Mouse (Mus musculus) kidney, embryonic 16.5 days (tissue): ENCODE measurements around the gene Gm44973. TPM values are rescaled to one million over a fixed set of nuclear protein-coding genes. Genes with fewer than 3 reads are reported as not detected.
"Not testable (repeated sequence)": the region's sequence is repeated elsewhere in the genome, so short reads cannot be mapped to it uniquely, and the experiment has no call there.

Experiments
- ATAC-seq: fragments of 200-750 bp; cut with Nextera tagmentation; 2 replicates; pipeline ENCODE4 v1.8.0; 2017; ENCODE audit warnings: moderate TSS enrichment; ENCODE audit not compliant: low FRiP score, low TSS enrichment
- H3K27ac ChIP-seq: fragments of 300-500 bp; sonication (generic); 2 replicates; pipeline ENCODE4 v1.5.1; 2014; ENCODE audit warnings: low read length
- H3K27me3 ChIP-seq: fragments of 300-500 bp; sonication (generic); 2 replicates; pipeline ENCODE4 v1.6.1; 2014; ENCODE audit warnings: low read length, control low read depth, mixed read lengths; ENCODE audit not compliant: insufficient read depth
- H3K36me3 ChIP-seq: fragments of 300-500 bp; sonication (generic); 2 replicates; pipeline ENCODE4 v1.6.1; 2014; ENCODE audit warnings: low read length, control low read depth, mixed read lengths; ENCODE audit not compliant: insufficient read depth
- H3K4me1 ChIP-seq: fragments of 300-500 bp; sonication (generic); 2 replicates; pipeline ENCODE4 v1.6.1; 2014; ENCODE audit warnings: low read length, control low read depth, mixed read lengths; ENCODE audit not compliant: insufficient read depth
- H3K4me2 ChIP-seq: fragments of 300-500 bp; sonication (generic); replicated peaks from 2 replicates; pipeline ENCODE4 v1.6.1; 2014; ENCODE audit warnings: low read depth, low read length
- H3K4me3 ChIP-seq: fragments of 300-500 bp; sonication (generic); 2 replicates; pipeline ENCODE4 v1.5.1; 2014; ENCODE audit warnings: mild to moderate bottlenecking, low read length
- H3K9ac ChIP-seq: fragments of 300-500 bp; sonication (generic); replicated peaks from 2 replicates; pipeline ENCODE4 v1.6.1; 2014; ENCODE audit warnings: low read length
- H3K9me3 ChIP-seq: fragments of 300-500 bp; sonication (generic); 2 replicates; pipeline ENCODE4 v1.6.1; 2016; ENCODE audit warnings: low read length, control low read depth
- WGBS: fragments of 180-500 bp; shearing (Covaris S2); extraction: QIAGEN DNeasy Blood & Tissue Kit; methylation state at CpG from one replicate; pipeline ENCODE4 v1.1.7; 2014; 5-methylcytosine and 5-hydroxymethylcytosine counted together
- polyA plus RNA-seq: library from polyadenylated mRNA; unstranded; fragments of >200 nt; fragmentation: Nextera tagmentation; extraction: Ambion mirVana; gene quantifications from 2 replicates; pipeline ENCODE4 v1.2.1, GENCODE M21; 2015

Gm44973 gene
- polyA plus RNA-seq, 1 experiment from 2014 or later: 1.9 TPM

DNA sequence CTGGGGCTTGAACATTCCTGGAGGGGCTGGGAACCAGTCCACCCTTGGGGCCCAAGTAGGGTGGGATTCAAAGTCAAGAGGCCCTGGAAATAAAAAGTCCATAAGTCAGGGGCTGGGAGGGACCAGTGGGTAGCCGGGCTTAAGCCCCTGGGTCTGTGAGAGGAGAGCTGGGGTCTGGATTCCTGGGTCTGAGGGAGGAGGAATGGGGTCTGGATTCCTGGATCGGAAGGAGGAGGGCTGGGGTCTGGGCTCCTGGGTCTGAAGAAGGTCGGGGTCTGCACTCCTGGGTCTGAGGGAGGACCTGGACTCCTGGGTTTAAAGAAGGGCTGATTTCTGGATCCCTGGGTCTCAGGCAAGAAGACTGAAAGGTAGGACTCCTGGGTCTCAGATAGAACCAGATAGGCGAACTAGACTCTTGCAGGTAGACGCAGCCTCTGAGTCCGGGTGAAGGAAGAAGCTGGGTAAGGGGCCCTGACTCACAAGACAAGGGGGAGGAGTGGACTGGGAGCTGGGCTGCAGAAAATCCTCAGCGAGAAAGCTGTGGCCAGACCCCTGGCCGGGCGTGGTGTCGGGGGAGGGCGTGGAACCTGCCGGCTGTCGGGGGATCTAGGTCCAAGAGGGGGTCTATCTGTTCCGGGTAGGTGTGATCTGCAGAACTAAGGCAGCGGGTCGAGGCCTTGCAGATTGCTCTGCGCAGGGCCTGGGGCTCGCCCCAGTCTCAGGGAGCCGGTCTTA is 19.9 kb upstream of the Gm44973 start:
- peak; percentile 33 for ATAC-seq

DNA sequence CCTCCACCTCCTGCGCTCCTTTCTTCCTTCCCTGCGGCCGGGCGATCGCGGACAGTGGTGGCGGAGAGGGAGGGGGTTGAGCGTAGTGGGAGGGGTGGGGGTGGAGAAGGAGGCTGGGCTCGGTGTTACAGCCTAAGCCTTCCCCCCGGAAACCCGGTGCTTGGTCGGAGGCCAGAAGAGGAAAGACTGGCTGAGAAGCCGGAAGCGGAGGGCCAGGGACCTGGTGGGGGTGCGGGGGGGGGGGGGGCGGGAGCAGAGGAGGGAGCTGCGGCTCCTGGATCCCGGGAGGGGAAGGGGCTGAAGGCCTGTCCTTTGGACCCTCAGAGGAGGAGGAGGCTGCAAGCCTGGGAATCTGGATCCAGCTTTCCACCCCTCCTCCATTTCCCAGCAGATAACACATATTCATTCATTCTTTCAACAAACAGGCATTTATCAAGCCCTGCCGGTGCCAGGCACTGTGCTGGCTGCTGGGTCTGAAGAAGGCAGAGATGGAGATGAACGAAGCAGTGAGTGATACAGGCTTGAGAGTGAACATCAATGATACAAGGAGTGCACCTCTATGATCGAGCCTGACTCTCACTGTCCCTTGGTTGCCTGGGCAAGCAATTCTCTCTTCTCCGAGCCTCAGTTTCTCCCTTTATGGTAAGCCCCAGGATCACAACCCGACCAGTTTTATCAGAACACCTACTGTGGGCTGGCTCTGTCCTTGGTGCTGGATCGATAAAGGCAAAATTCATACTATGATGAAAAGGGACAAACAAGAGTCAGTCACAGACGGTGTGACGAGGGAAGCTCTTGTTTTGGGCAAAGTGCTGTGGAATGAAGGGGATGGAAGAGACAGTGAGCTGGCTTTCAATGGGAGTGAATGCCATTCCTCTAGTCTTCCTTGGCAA is 19.0 kb upstream of the Gm44973 start, which contains the start of gene Zfp579:
TSS of gene Zfp579 (minus strand) at position 156 of the 893 bp plus-strand sequence.
- peaks cover 18% of the 10 kb centered on the region for H3K9me3 ChIP-seq
- 7% methylated on average over 16 of the region's 26 CpGs for WGBS
- H3K27me3 ChIP-seq: no peaks in the 10 kb centered on the region
- peak within 1 kb of the TSS; percentile 90 for H3K9ac ChIP-seq
- H3K4me3 ChIP-seq: peak within 1 kb of the TSS; percentile 85
- H3K4me1 ChIP-seq: peaks cover 18% of the 10 kb centered on the region
- peak within 1 kb of the TSS; percentile 72 for H3K27ac ChIP-seq
- H3K4me2 ChIP-seq: peak within 1 kb of the TSS; percentile 86
- ATAC-seq: peak; percentile 84
- peaks cover 27% of the 10 kb centered on the region for H3K36me3 ChIP-seq

More for the DNA sequence above, 19.9 kb upstream of the Gm44973 start:
- 4% methylated on average over 19 of the region's 19 CpGs for WGBS
- Histone ChIP-seq H3K4me1 (peaks cover 18% of the 10 kb centered on the region), H3K27ac (0 out of 2 replicates have a peak overlapping the region, but pooled peaks have one; percentile 46), H3K4me3 (peak overlapping the region; percentile 85), H3K9ac (peak overlapping the region; percentile 90), H3K9me3 (peaks cover 20% of the 10 kb centered on the region), H3K4me2 (peak overlapping the region; percentile 86), H3K36me3 (peaks cover 29% of the 10 kb centered on the region), H3K27me3 (no peaks in the 10 kb centered on the region)

GRCm38 (mm10) chr7:4996934-4997333 is 18.4 kb upstream of the Gm44973 start:
- H3K4me3 ChIP-seq: peak overlapping the region; percentile 85
- H3K27me3 ChIP-seq: no peaks in the 10 kb centered on the region
- ATAC-seq: no peak
- H3K27ac ChIP-seq: peak overlapping the region; percentile 72; the same call in 1 of the 2 replicates
- peaks cover 18% of the 10 kb centered on the region for H3K4me1 ChIP-seq
- 72% methylated on average over 6 of the region's 8 CpGs for WGBS
- H3K36me3 ChIP-seq: peaks cover 20% of the 10 kb centered on the region
- H3K4me2 ChIP-seq: peak overlapping the region; percentile 86
- no peak overlapping the region; the same call in 1 of the 2 replicates for H3K9ac ChIP-seq
- H3K9me3 ChIP-seq: peaks cover 14% of the 10 kb centered on the region

GRCm38 (mm10) chr7:4999876-5000275 is 15.4 kb upstream of the Gm44973 start:
- Histone ChIP-seq H3K4me1 (peaks cover 15% of the 10 kb centered on the region), H3K9ac (no peak overlapping the region), H3K27me3 (no peaks in the 10 kb centered on the region), H3K9me3 (no peaks in the 10 kb centered on the region), H3K4me2 (no peak overlapping the region), H3K27ac (no peak overlapping the region), H3K4me3 (no peak overlapping the region), H3K36me3 (no peaks in the 10 kb centered on the region)
- ATAC-seq: no peak
- 65% methylated on average over 2 of the region's 2 CpGs for WGBS

- 74% methylated on average over 8 of the region's 8 CpGs for WGBS
Measured at GRCm38 (mm10) chr7:5002876-5003275, 12.4 kb upstream of the Gm44973 start.

GRCm38 (mm10) chr7:5008229-5008628 is 7.1 kb upstream of the Gm44973 start:
- 95% methylated on average over 23 of the region's 26 CpGs for WGBS
- Histone ChIP-seq H3K9me3 (no peaks in the 10 kb centered on the region), H3K4me2 (no peak overlapping the region), H3K27ac (no peak overlapping the region), H3K9ac (no peak overlapping the region), H3K4me3 (no peak overlapping the region), H3K27me3 (no peaks in the 10 kb centered on the region), H3K4me1 (0 out of 2 replicates have a peak, but pooled peaks cover 2% of the 10 kb centered on the region), H3K36me3 (peaks cover 67% of the 10 kb centered on the region)
- ATAC-seq: 0 out of 2 replicates have a peak, but pooled peaks have one; percentile 13

More at GRCm38 (mm10) chr7:5002876-5003275, 12.4 kb upstream of the Gm44973 start:
- ATAC-seq, H3K4me1 ChIP-seq, H3K27ac ChIP-seq, H3K27me3 ChIP-seq, H3K9me3 ChIP-seq, H3K4me2 ChIP-seq, H3K9ac ChIP-seq, H3K4me3 ChIP-seq: not testable (repeated sequence)
- peaks cover 18% of the 10 kb centered on the region for H3K36me3 ChIP-seq

GRCm38 (mm10) chr7:5012681-5013513 is 2.4 kb upstream of the Gm44973 start:
- Histone ChIP-seq H3K4me3 (peak overlapping the region; percentile 86; the same call in 1 of the 2 replicates), H3K9ac (no peak overlapping the region), H3K27ac (no peak overlapping the region), H3K4me1 (peaks cover 13% of the 10 kb centered on the region), H3K27me3 (no peaks in the 10 kb centered on the region), H3K36me3 (peaks cover 58% of the 10 kb centered on the region), H3K9me3 (no peaks in the 10 kb centered on the region), H3K4me2 (peak overlapping the region; percentile 54)
- ATAC-seq: no peak
- 92% methylated on average over 27 of the region's 27 CpGs for WGBS

DNA sequence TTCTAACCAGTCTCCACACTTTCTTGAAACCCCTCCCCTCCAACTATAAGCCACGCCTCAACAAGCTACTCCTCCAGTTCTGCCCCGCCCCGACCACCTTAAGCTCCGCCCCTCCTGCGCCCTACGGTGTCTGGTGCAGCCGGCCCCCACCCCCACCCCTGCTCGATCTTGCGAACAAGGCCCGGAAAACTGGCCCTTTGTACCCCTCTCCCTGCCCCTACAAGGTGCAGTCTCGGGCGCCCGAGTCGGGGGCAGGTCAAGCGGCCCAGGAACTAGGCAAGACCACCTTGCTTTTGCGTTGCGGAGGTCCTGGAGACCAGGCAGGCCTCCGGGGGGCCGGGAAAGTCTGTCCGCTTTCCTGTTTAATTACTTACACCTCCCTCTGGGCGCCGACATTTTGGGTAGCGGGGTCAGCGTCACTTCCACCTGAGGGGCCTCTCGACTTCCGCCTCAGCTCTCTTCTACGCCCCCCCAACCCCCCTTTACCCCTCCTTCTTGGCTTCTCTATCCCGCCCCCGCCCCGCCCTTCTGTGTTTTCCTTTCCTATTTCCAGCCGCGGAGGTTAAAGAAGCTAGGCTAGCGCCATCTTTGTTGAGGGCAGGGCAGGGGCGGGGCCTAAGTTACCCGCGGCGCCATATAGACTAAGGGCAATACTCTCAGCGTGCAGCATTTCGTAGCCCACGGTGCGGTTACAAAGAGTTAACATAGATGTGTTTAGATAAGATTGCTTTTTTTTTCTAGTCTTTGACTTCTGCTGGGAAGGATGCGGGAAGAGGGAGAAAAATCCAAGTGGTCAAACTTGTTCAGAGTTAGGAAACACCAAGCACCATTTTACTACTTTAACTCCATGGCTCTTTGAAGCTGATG is 812 bp upstream of the Gm44973 start, which contains the start of the genes Zfp524 and Fiz1:
TSS of gene Zfp524 (plus strand) at position 165 of the 867 bp plus-strand sequence.
TSS of gene Fiz1 (minus strand) at position 447 of the 867 bp plus-strand sequence.
- 0% methylated on average over 41 of the region's 42 CpGs for WGBS
- Histone ChIP-seq H3K36me3 (peaks cover 42% of the 10 kb centered on the region), H3K27ac (peak within 1 kb of the TSS; percentile 99), H3K4me1 (peaks cover 21% of the 10 kb centered on the region), H3K27me3 (no peaks in the 10 kb centered on the region), H3K9ac (peak within 1 kb of the TSS; percentile 95), H3K9me3 (no peaks in the 10 kb centered on the region), H3K4me2 (peak within 1 kb of the TSS; percentile 73), H3K4me3 (peak within 1 kb of the TSS; percentile 86)
- peak; percentile 81 for ATAC-seq
